Mouse (Mus musculus): ENCODE data around the gene Slc6a19.

The Slc6a19 gene

DNA sequence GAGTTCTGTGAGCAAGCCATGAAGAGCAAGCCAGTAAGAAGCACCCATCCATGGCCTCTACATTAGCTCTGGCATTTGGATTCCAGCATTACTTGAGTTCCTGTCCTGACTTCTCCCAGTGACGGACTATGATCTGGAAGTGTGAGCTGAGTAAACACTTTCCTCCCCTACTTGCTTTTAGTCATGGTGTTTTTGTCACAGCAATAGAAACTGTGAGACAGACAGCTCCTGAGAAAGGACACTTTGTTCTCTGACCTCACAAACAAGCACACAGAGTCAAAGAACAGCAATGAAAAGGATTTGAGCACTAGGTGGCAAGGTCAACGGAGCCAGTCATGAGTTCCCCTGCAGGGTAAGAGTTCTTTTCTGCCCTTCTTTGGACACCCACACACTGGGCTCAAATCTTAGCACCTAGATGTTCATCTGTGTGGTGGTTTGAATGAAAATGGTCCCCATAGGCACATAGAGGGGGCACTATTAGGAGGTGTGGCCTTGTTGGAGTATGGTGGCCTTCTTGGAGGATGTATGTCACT lies 44.4 kb downstream of the Slc6a19 start:
- DNase-seq (ENCODE audit: low spot score in 2 of 2) = no peak

DNA sequence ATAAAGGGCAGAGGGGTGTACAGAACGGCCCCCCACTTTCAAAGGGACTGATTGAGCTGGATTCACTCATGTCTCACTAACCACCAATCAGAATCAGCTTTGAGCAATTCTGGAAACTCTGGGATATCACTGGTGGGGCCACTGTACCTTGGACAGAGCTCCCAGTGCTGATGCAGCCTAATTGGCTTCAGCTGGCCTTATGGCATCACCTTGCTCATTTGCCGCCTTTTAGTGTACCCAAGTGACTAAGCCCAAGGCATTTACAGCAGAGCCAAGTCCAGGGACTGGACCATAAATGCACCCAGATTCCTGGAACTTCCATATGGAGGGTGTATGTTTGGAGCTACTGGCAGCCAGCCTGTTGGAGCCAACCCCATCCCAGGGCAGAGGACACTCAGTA lies 45.7 kb downstream of the Slc6a19 start:
- DNase-seq (ENCODE audit: low spot score in 2 of 2) = no peak

DNA sequence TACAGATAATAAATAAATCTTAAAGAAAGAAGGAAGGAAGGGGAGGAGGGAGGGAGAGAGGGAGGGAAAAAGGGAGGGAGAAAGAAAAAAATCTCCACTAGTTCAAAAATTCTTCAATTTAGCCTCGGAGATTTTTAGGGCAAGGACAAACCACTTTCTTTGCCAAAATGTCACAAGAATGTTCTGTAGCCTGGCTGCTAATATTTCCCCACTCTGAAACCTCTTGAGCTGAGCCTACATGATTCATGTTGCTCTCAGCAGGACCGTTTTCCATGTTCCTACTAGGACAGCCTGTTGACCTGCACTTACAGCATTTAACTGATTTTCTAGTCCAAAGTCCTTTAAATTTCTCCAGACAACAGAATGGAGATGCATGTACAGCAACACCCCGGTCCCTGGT lies 49.7 kb downstream of the Slc6a19 start:
- DNase-seq (ENCODE audit: low spot score in 2 of 2) = no peak

DNA sequence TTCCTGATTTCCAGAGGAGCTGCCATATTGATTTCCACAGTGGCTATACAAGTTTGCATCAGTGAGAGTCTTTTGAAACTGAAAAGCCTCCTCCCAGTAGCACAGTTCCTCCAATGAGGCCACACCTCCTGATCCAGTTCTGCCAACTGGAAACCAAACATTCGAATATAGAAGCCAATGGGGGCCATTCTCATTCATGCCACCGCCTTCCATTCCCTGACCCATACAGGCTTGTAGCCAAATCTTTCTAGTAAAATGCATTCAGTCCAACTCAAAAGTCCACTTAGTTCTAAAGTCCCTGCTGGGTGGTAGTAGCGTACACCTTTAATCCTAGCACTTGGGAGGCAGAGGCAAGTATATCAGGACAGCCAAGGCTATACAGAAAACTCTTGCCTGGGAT lies 51.4 kb downstream of the Slc6a19 start:
- DNase-seq (ENCODE audit: low spot score in 2 of 2) = no peak

DNA sequence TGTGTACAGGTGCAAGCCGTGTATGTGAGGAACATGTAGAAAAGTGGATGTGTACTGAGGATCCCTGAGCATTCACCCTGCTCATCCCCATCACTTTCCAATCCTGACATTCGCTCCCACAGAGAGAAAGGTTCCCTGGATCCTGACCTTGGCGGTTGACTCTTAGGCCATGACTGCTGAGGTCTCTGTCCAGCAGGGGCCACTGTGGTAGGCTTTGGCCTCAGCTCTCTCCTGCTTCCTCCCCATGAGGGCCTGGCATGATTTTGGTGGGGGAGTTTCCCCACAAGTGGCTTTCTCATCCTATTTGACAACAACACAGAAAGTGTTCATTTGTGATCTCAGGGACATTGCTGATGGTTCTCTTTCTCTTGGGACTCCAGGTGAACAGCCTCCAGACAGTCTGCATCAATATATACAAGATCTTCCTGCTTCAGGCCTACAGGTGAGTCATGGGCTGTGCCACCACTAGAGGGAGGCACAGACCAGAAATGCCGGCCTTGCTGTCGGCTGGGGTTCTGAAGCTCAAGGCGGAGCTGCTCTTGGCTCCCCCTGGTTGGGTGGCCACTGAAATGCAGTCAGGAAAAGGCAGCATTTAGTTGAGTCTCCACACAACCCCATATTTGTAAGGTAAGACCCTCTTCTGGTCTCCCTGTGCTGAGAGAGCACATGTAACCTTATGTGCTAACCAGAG lies 58.1 kb downstream of the Slc6a19 start:
- DNase-seq (ENCODE audit: low spot score in 2 of 2) = peak; percentile 10 to 40

DNA sequence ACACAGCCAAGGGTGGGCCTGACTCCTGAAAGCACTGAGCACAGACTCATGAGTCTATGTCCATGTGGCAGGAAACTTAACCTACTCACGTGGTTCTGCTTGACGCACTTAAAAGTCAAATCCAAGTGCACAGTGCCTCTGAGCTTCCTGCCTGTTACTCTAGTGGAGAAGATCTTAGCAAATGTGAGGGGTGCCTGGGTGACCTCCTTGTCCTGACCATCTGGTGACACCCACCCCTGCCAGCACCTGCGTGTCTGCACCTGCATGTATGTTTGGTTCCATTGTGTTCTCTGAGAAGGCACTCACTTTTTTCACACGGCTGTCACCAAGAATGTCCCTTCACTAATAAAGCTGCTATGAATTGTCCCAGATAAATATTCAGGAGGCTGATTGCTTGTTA lies 63.4 kb downstream of the Slc6a19 start:
- no peak for DNase-seq (ENCODE audit: low spot score in 2 of 2)

DNA sequence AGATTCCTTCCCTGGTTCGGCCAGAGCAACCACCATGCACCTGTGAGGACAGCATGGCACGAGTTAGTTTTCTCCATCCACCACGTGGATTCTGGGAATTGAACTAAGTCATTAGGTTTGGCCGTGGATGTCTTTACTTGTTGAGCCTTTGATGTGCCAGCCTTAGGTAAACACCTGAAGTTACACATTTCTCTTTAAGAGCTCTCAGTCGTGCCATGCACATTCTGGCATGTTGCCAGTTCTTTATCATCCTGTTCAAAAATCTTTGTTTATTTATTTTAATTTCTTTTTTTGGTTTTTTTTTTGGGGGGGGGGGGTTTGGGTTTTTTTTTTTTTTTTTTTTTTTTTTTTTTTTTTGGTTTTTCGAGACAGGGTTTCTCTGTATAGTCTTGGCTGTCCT lies 66.8 kb downstream of the Slc6a19 start:
- no peak for DNase-seq (ENCODE audit: low spot score in 2 of 2)

DNA sequence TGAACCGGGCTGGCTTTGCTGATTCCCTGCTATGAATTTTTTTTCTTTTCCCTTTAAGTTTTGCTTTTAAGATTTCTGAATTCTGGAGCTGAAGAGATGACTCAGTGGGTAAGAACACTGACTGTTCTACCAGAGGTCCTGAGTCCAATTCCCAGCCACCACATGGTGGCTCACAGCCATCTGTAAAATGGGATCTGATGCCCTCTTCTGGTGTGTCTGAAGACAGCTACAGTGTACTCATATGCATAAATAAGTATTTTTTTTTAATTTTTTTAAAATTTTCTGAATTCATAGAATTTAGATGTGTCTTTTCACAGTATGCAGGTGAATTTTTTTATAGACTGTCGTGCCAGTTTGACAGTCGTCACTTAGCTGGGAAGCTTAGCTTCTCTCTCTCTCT lies 72.8 kb downstream of the Slc6a19 start:
- no peak for DNase-seq (ENCODE audit: low spot score in 2 of 2)
